ENCODE assay signal across 9 mouse cellular contexts in the genomic region with DNA sequence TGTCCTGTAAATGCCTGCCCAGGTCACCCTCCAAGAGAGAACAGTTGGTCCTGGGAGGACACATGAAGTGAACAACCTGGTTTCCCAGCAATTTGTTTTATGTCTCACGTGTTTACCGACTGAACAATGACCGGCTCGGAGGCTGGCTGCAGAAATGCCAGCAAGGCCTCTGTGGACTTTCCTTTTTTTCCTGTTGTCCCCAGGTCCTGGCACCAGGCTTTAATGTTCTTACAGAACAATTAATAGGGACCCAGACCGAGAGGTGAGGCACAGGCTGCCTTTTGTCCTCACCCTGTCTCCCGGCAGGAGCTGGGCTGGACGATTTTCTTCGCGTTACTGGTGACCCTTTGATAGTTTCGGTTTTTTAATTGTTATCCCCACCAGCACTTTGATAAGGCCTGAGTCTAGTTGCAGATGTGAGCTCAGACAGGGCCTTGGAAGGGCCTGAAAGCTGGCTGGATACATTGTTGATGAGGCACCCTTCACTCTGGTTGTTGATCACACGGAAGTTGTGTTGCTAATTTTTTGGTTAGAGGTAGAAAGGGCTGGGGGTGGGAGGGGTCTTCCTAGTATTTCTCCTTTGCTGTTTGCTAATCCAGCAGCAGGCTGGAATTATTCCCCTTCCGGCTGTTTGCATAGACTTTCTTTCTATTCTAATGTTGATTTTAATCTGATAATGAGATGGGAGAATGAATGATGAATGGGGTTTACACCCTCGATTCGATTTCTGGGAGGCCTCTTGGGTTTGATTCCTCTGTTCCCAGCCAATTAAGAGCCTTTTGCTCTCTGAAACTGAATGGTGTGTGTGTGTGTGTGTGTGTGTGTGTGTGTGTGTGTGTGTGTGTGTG. TPM values are rescaled to one million over a fixed set of nuclear protein-coding genes. Genes with fewer than 3 reads are reported as not detected.
DNase-seq lines count a peak whose midpoint lies in the region; ATAC-seq and TF ChIP-seq lines count a peak whose summit lies in the region.
"Had no signal": no experiment of that assay in that cellular context is flagged by ENCODE, and none has a peak within 500 bp of the region (broad histone marks: within the 10 kb centered on the region; RNA-seq: fewer than 3 reads in every experiment).

No protein-coding gene starts in this region.

- no peak for TF ChIP-seq POLR2A in brain, embryonic 14.5 days (IDR thresholded peaks at IDR 0.05; ENCODE audit: borderline replicate concordance, extremely low read depth, insufficient read depth, insufficient read length, poor library complexity, severe bottlenecking)

- H3K9me3 ChIP-seq in E14TG2a.4 (ENCODE audit: low read length) = no peaks in the 10 kb centered on the region
- H3K9me3 ChIP-seq in hindbrain, embryonic 12.5 days (replicated peaks) = no peaks in the 10 kb centered on the region
- H3K9me3 ChIP-seq in liver, embryonic 12.5 days (replicated peaks) = no peaks in the 10 kb centered on the region

- peaks cover 7% of the 10 kb centered on the region for H3K36me3 ChIP-seq in E14TG2a.4 (ENCODE audit: insufficient read depth, low read length)
- no peaks in the 10 kb centered on the region for H3K36me3 ChIP-seq in hindbrain, embryonic 12.5 days
- no peaks in the 10 kb centered on the region for H3K36me3 ChIP-seq in liver, embryonic 12.5 days

- no peak for TF ChIP-seq CTCF in E14TG2a.4 (conservative IDR thresholded peaks at IDR 0.05; ENCODE audit: low read length)
- TF ChIP-seq CTCF in brain, embryonic 14.5 days (IDR thresholded peaks at IDR 0.05; ENCODE audit: borderline replicate concordance, extremely low read depth, insufficient read depth, insufficient read length) = no peak

- H3K9ac ChIP-seq in hindbrain, embryonic 12.5 days = peak overlapping the region; percentile 85
- H3K9ac ChIP-seq in liver, embryonic 12.5 days = no peak overlapping the region

- peak overlapping the region; percentile 96 for H3K4me3 ChIP-seq in E14TG2a.4 (replicated peaks; ENCODE audit: low read length)
- peak overlapping the region; percentile 83 for H3K4me3 ChIP-seq in hindbrain, embryonic 12.5 days
- 0 out of 2 replicates have a peak overlapping the region, but pooled peaks have one; percentile 66 for H3K4me3 ChIP-seq in liver, embryonic 12.5 days

- peaks cover 57% of the 10 kb centered on the region for H3K4me1 ChIP-seq in E14TG2a.4 (replicated peaks; ENCODE audit: low read depth, low read length)
- H3K4me1 ChIP-seq in hindbrain, embryonic 12.5 days = peaks cover 61% of the 10 kb centered on the region
- H3K4me1 ChIP-seq in liver, embryonic 12.5 days = peaks cover 26% of the 10 kb centered on the region

- 0 out of 2 replicates have a peak, but pooled peaks cover 5% of the 10 kb centered on the region for H3K27me3 ChIP-seq in E14TG2a.4 (ENCODE audit: insufficient read depth, low read length)
- H3K27me3 ChIP-seq in hindbrain, embryonic 12.5 days = no peaks in the 10 kb centered on the region
- peaks cover 46% of the 10 kb centered on the region for H3K27me3 ChIP-seq in liver, embryonic 12.5 days (replicated peaks)

- 5% methylated on average over 14 of the region's 14 CpGs for WGBS in hindbrain, embryonic 12.5 days
- 43% methylated on average over 14 of the region's 14 CpGs for WGBS in liver, embryonic 12.5 days (ENCODE audit: insufficient replicate concordance)

- ATAC-seq in hindbrain, embryonic 12.5 days (ENCODE audit: low FRiP score) = no peak
- ATAC-seq in liver, embryonic 12.5 days = no peak
- ATAC-seq: inflammation-experienced regulatory T-cells, adult 6 months had no signal

- DNase-seq in brain, embryonic 14.5 days (ENCODE audit: low read depth) = peak; percentile 75
- no peak for DNase-seq in B cell, adult 2 months
- DNase-seq in MN1 (ENCODE audit: low spot score) = no peak
- DNase-seq in layer of hippocampus, postnatal 14 days (ENCODE audit: low spot score in 2 of 2) = no peak
- no peak for DNase-seq in left cerebral cortex, adult 11 months (ENCODE audit: low spot score)

- H3K27ac ChIP-seq in hindbrain, embryonic 12.5 days = peak overlapping the region; percentile 76
- H3K27ac ChIP-seq in liver, embryonic 12.5 days = no peak overlapping the region

- peak overlapping the region; percentile 68 for H3K4me2 ChIP-seq in hindbrain, embryonic 12.5 days (replicated peaks)
- H3K4me2 ChIP-seq in liver, embryonic 12.5 days = peak overlapping the region; percentile 90

RNA-seq across cellular contexts. Expression of gene Sh3bp4, which starts 2.2 kb away (rescaled TPM):
- 20.3 TPM in 2 replicates for polyA plus RNA-seq in brain, embryonic 14.5 days (2012; rRNA removed)
- polyA plus RNA-seq in hindbrain, embryonic 12.5 days (2016; fragmentation: Nextera tagmentation; extraction: Ambion mirVana) = 28.0 and 31.4 TPM in 2 replicates
- polyA plus RNA-seq in liver, embryonic 12.5 days (2016; fragmentation: Nextera tagmentation; extraction: Ambion mirVana) = 1.7 and 2.3 TPM in 2 replicates
- total RNA-seq in layer of hippocampus, postnatal 14 days (2021) = 10 to 100 TPM; 40.1 to 42.1 TPM
